Mouse (Mus musculus): ENCODE measurements at regions not wholly inside any gene's neighbourhood (a gene's known extent, or its start where the extent isn't known, plus 50 kb on each side); places are given as distances from the start of the nearest gene placed in this dataset.

DNA sequence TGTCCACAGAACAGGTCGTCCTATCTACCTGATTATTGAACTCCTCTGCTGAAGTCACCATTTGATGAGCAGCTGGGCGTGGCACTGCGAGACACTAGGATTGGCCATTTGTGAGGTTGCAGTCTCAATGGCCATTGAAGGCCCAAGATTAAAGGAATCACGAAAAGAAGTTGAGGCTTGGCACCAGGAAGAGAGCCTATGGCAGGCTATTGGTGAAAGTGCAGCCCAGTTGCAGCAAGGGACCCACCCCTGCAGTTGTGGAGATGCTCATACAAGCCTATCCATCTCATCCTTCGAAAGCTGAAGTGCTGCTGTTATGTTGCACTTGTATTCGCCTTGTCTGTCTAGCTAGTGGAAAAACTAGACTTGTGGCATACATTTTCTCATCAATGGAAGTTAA is 96.5 kb upstream of the Ccn6 start:
- no peak for ATAC-seq (ENCODE audit: low read depth)
- Histone ChIP-seq H3K36me3 (ENCODE audit: control insufficient read depth, insufficient read depth, low read length) (no peaks in the 10 kb centered on the region), H3K9ac (ENCODE audit: low read length) (no peak overlapping the region), H3K27ac (ENCODE audit: low read length) (no peak overlapping the region), H3K27me3 (ENCODE audit: control insufficient read depth, insufficient read depth, low read depth, low read length) (no peaks in the 10 kb centered on the region), H3K9me3 (ENCODE audit: control insufficient read depth, low read length) (no peaks in the 10 kb centered on the region), H3K4me2 (ENCODE audit: low read depth, low read length) (no peak overlapping the region), H3K4me1 (replicated peaks; ENCODE audit: control insufficient read depth, insufficient read depth, low read length) (peaks cover 14% of the 10 kb centered on the region), H3K4me3 (ENCODE audit: low read length) (no peak overlapping the region)
- WGBS, result 84% methylated on average over 6 of the region's 6 CpGs

- no peak for ATAC-seq (ENCODE audit: low read depth)
- Histone ChIP-seq H3K27me3 (ENCODE audit: control insufficient read depth, insufficient read depth, low read depth, low read length) (no peaks in the 10 kb centered on the region), H3K4me1 (replicated peaks; ENCODE audit: control insufficient read depth, insufficient read depth, low read length) (peaks cover 11% of the 10 kb centered on the region), H3K9me3 (ENCODE audit: control insufficient read depth, low read length) (no peaks in the 10 kb centered on the region), H3K4me3 (ENCODE audit: low read length) (no peak overlapping the region), H3K36me3 (ENCODE audit: control insufficient read depth, insufficient read depth, low read length) (no peaks in the 10 kb centered on the region), H3K9ac (ENCODE audit: low read length) (no peak overlapping the region), H3K27ac (ENCODE audit: low read length) (no peak overlapping the region), H3K4me2 (ENCODE audit: low read depth, low read length) (no peak overlapping the region)
- 94% methylated on average over 2 of the region's 2 CpGs for WGBS
Observed at GRCm38 (mm10) chr10:39257371-39258154, 94.0 kb upstream of the Ccn6 start.

DNA sequence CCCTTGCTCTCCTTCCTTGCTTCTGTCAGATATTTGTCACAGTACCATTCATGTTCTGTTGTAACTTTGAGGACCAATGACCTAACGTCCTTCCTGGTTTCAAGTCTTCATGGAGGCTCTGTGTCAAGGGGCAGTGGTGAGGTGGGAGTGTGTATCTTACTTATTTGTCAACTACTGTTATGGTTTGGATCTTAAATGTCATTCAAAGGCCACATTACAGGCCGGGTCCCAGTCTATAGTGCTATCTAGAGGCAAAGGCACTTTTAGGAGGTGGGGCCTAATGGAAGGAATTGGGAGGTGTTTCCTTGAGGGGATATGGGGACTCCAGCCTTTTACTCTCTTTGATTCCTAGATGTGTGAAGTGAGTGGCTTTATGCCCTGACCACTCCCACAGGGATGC is 91.0 kb upstream of the Ccn6 start:
- Histone ChIP-seq H3K27ac (ENCODE audit: low read length) (no peak overlapping the region), H3K9me3 (ENCODE audit: control insufficient read depth, low read length) (no peaks in the 10 kb centered on the region), H3K27me3 (ENCODE audit: control insufficient read depth, insufficient read depth, low read depth, low read length) (no peaks in the 10 kb centered on the region), H3K9ac (ENCODE audit: low read length) (no peak overlapping the region), H3K36me3 (ENCODE audit: control insufficient read depth, insufficient read depth, low read length) (no peaks in the 10 kb centered on the region), H3K4me3 (ENCODE audit: low read length) (no peak overlapping the region), H3K4me2 (ENCODE audit: low read depth, low read length) (no peak overlapping the region), H3K4me1 (replicated peaks; ENCODE audit: control insufficient read depth, insufficient read depth, low read length) (no peaks in the 10 kb centered on the region; the same call in 1 of the 2 replicates)
- ATAC-seq (ENCODE audit: low read depth), result no peak
- 55% methylated on average over 2 of the region's 2 CpGs for WGBS

GRCm38 (mm10) chr10:39250039-39250438 is 86.4 kb upstream of the Ccn6 start:
- no peaks in the 10 kb centered on the region for H3K27me3 ChIP-seq (ENCODE audit: control insufficient read depth, insufficient read depth, low read depth, low read length)
- no peak overlapping the region for H3K27ac ChIP-seq (ENCODE audit: low read length)
- H3K9me3 ChIP-seq (ENCODE audit: control insufficient read depth, low read length), result no peaks in the 10 kb centered on the region
- H3K36me3 ChIP-seq (ENCODE audit: control insufficient read depth, insufficient read depth, low read length), result no peaks in the 10 kb centered on the region
- ATAC-seq (ENCODE audit: low read depth), result no peak
- peaks cover 4% of the 10 kb centered on the region; the same call in 1 of the 2 replicates for H3K4me1 ChIP-seq (replicated peaks; ENCODE audit: control insufficient read depth, insufficient read depth, low read length)
- no peak overlapping the region for H3K4me2 ChIP-seq (ENCODE audit: low read depth, low read length)
- H3K4me3 ChIP-seq (ENCODE audit: low read length), result no peak overlapping the region
- WGBS, result 78% methylated on average over 3 of the region's 3 CpGs
- H3K9ac ChIP-seq (ENCODE audit: low read length), result no peak overlapping the region

- H3K9ac ChIP-seq (ENCODE audit: low read length), result no peak overlapping the region
Observed at GRCm38 (mm10) chr10:39248486-39248885, 84.9 kb upstream of the Ccn6 start.

DNA sequence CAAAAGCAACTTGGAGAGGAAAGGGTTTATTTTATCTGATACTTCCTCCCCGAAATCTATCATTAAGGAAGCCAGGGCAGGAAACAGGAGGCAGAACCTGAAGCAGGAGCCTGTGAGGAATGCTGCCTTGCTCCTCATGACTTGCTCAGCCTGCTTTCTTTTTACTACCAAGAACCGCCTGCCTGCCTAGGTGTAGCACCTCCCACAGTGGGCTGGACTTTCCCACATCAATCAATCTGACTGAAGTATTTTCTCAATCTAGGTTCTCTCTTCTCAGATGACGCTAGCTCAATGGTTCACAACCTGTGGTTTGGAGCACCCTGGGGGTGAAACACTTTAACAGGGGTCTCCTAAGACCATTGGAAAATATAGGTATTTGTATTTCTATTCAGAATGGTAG is 83.4 kb upstream of the Ccn6 start:
- WGBS, result 61% methylated on average over 3 of the region's 3 CpGs
- Histone ChIP-seq H3K9ac (ENCODE audit: low read length) (no peak overlapping the region), H3K4me2 (ENCODE audit: low read depth, low read length) (no peak overlapping the region), H3K27ac (ENCODE audit: low read length) (no peak overlapping the region), H3K36me3 (ENCODE audit: control insufficient read depth, insufficient read depth, low read length) (no peaks in the 10 kb centered on the region), H3K4me3 (ENCODE audit: low read length) (no peak overlapping the region), H3K4me1 (replicated peaks; ENCODE audit: control insufficient read depth, insufficient read depth, low read length) (peaks cover 4% of the 10 kb centered on the region; the same call in 1 of the 2 replicates), H3K9me3 (ENCODE audit: control insufficient read depth, low read length) (no peaks in the 10 kb centered on the region), H3K27me3 (ENCODE audit: control insufficient read depth, insufficient read depth, low read depth, low read length) (no peaks in the 10 kb centered on the region)
- ATAC-seq (ENCODE audit: low read depth), result no peak

More at GRCm38 (mm10) chr10:39248486-39248885, 84.9 kb upstream of the Ccn6 start:
- Histone ChIP-seq H3K4me3 (ENCODE audit: low read length) (no peak overlapping the region), H3K9me3 (ENCODE audit: control insufficient read depth, low read length) (no peaks in the 10 kb centered on the region), H3K4me2 (ENCODE audit: low read depth, low read length) (no peak overlapping the region), H3K36me3 (ENCODE audit: control insufficient read depth, insufficient read depth, low read length) (no peaks in the 10 kb centered on the region), H3K27me3 (ENCODE audit: control insufficient read depth, insufficient read depth, low read depth, low read length) (no peaks in the 10 kb centered on the region), H3K27ac (ENCODE audit: low read length) (no peak overlapping the region), H3K4me1 (replicated peaks; ENCODE audit: control insufficient read depth, insufficient read depth, low read length) (peaks cover 4% of the 10 kb centered on the region; the same call in 1 of the 2 replicates)
- 43% methylated on average over 4 of the region's 4 CpGs for WGBS
- ATAC-seq (ENCODE audit: low read depth), result peak; percentile 76

DNA sequence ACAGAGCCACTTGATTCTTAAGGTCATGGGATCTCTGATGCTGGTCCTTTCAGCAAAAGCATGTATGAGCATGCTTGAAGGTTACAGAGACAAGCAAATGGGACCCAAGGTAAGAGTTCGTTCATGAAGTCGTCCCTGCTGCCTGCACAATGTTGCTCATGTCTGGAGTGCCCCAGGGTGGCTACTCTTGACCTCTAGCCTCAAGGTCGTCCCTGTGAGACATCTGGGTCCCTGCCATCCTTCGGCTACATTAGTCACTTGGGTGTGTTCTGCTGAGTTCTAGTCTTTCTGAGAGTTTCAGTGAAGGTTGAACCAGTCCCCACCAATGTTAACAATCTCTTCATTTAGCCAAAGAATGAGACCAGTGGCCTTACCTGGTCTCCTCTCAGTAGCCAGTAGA is 81.5 kb upstream of the Ccn6 start:
- no peak for ATAC-seq (ENCODE audit: low read depth)
- H3K9ac ChIP-seq (ENCODE audit: low read length), result no peak overlapping the region
- WGBS, result 65% methylated on average over 4 of the region's 4 CpGs

GRCm38 (mm10) chr10:39244061-39244460 is 80.5 kb upstream of the Ccn6 start:
- no peaks in the 10 kb centered on the region for H3K9me3 ChIP-seq (ENCODE audit: control insufficient read depth, low read length)
- H3K27me3 ChIP-seq (ENCODE audit: control insufficient read depth, insufficient read depth, low read depth, low read length), result no peaks in the 10 kb centered on the region
- ATAC-seq (ENCODE audit: low read depth), result no peak
- H3K4me3 ChIP-seq (ENCODE audit: low read length), result no peak overlapping the region
- H3K4me2 ChIP-seq (ENCODE audit: low read depth, low read length), result no peak overlapping the region
- WGBS, result 80% methylated on average over 6 of the region's 6 CpGs
- H3K9ac ChIP-seq (ENCODE audit: low read length), result no peak overlapping the region
- no peak overlapping the region for H3K27ac ChIP-seq (ENCODE audit: low read length)
- peaks cover 13% of the 10 kb centered on the region; the same call in 1 of the 2 replicates for H3K4me1 ChIP-seq (replicated peaks; ENCODE audit: control insufficient read depth, insufficient read depth, low read length)
- no peaks in the 10 kb centered on the region for H3K36me3 ChIP-seq (ENCODE audit: control insufficient read depth, insufficient read depth, low read length)

More for the DNA sequence above, 81.5 kb upstream of the Ccn6 start:
- Histone ChIP-seq H3K4me2 (ENCODE audit: low read depth, low read length) (no peak overlapping the region), H3K27ac (ENCODE audit: low read length) (no peak overlapping the region), H3K4me1 (replicated peaks; ENCODE audit: control insufficient read depth, insufficient read depth, low read length) (peaks cover 7% of the 10 kb centered on the region; the same call in 1 of the 2 replicates), H3K36me3 (ENCODE audit: control insufficient read depth, insufficient read depth, low read length) (no peaks in the 10 kb centered on the region), H3K9me3 (ENCODE audit: control insufficient read depth, low read length) (no peaks in the 10 kb centered on the region), H3K27me3 (ENCODE audit: control insufficient read depth, insufficient read depth, low read depth, low read length) (no peaks in the 10 kb centered on the region), H3K4me3 (ENCODE audit: low read length) (no peak overlapping the region)

GRCm38 (mm10) chr10:39242398-39242797 is 78.8 kb upstream of the Ccn6 start:
- no peak overlapping the region for H3K27ac ChIP-seq (ENCODE audit: low read length)
- no peak overlapping the region for H3K9ac ChIP-seq (ENCODE audit: low read length)
- H3K9me3 ChIP-seq (ENCODE audit: control insufficient read depth, low read length), result no peaks in the 10 kb centered on the region
- no peak for ATAC-seq (ENCODE audit: low read depth)
- H3K4me3 ChIP-seq (ENCODE audit: low read length), result no peak overlapping the region
- H3K27me3 ChIP-seq (ENCODE audit: control insufficient read depth, insufficient read depth, low read depth, low read length), result no peaks in the 10 kb centered on the region
- H3K4me2 ChIP-seq (ENCODE audit: low read depth, low read length), result no peak overlapping the region
- 90% methylated on average over 5 of the region's 5 CpGs for WGBS
- no peaks in the 10 kb centered on the region for H3K36me3 ChIP-seq (ENCODE audit: control insufficient read depth, insufficient read depth, low read length)
- H3K4me1 ChIP-seq (replicated peaks; ENCODE audit: control insufficient read depth, insufficient read depth, low read length), result peaks cover 12% of the 10 kb centered on the region; the same call in 1 of the 2 replicates
